Mouse (Mus musculus) bone marrow, adult 2 months (tissue): ENCODE data around the gene Mgat2.

ENCODE experiments used
- CTCF ChIP-seq: fragments of 200-500 bp; IDR thresholded peaks from 2 replicates; pipeline ENCODE4 v1.5.1; 2011; ENCODE audit warnings: low read length, control low read depth; ENCODE audit not compliant: control insufficient read depth, insufficient read depth
- POLR2A ChIP-seq: fragments of 200-500 bp; IDR thresholded peaks from 2 replicates; pipeline ENCODE4 v1.6.1; 2011; ENCODE audit warnings: low read depth, mild to moderate bottlenecking, control low read depth, low read length, borderline replicate concordance; ENCODE audit not compliant: control insufficient read depth

DNA sequence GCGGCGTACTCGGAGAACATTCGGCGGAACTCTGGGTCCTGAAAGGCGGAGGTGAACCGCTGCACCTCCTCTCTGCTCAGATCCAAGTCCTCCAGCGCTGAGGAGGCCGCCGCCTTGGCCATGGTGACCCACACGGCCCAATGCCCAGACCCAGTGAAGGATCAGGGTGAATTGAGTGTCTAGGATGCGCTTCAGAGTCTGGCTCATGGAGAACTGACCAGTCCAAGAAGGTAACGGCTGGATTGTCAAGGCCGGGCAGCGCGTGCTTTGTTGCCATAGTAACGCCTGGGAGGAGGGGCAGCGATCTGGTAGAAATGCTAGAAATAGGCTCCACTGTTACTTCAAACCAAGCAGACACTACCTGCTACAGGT, 14.2 kb downstream of the Mgat2 start, which contains the start of gene Dnaaf2:
- TF ChIP-seq CTCF (no peak), POLR2A (no peak)
